Mouse (Mus musculus) liver, postnatal 0 days (tissue): ENCODE data around the gene Dlg5. TPM values are rescaled to one million over a fixed set of nuclear protein-coding genes. Genes with fewer than 3 reads are reported as not detected.

Source experiments
- ATAC-seq: fragments of 200-750 bp; cut with Nextera tagmentation; 2 replicates; pipeline ENCODE4 v1.8.0; 2017; ENCODE audit warnings: mild to moderate bottlenecking, moderate library complexity
- DNase-seq: peaks from one replicate; pipeline ENCODE4 v3.0.0-alpha.2; 2016
- H3K27ac ChIP-seq: fragments of 300-500 bp; sonication (generic); 2 replicates; pipeline ENCODE4 v1.5.1; 2014; ENCODE audit warnings: antibody characterized with exemption, moderate library complexity, mild to moderate bottlenecking, low read depth
- H3K27me3 ChIP-seq: fragments of 300-500 bp; sonication (generic); 2 replicates; pipeline ENCODE4 v1.6.1; 2014; ENCODE audit warnings: low read length, control low read depth, mixed read lengths; ENCODE audit not compliant: insufficient read depth
- H3K36me3 ChIP-seq: fragments of 300-500 bp; sonication (generic); replicated peaks from 2 replicates; pipeline ENCODE4 v1.6.1; 2014; ENCODE audit warnings: mild to moderate bottlenecking, control low read depth, low read length, moderate library complexity, mixed read lengths; ENCODE audit not compliant: insufficient read depth
- H3K4me1 ChIP-seq: fragments of 300-500 bp; sonication (generic); 2 replicates; pipeline ENCODE4 v1.6.1; 2014; ENCODE audit warnings: antibody characterized with exemption, mild to moderate bottlenecking, control low read depth; ENCODE audit not compliant: insufficient read depth
- H3K4me2 ChIP-seq: fragments of 300-500 bp; sonication (generic); 2 replicates; pipeline ENCODE4 v1.6.1; 2014; ENCODE audit warnings: low read depth, mild to moderate bottlenecking, low read length, moderate library complexity, mixed read lengths
- H3K4me3 ChIP-seq: fragments of 300-500 bp; sonication (generic); 2 replicates; pipeline ENCODE4 v1.5.1; 2014; ENCODE audit warnings: low read depth, low read length
- H3K9ac ChIP-seq: fragments of 300-500 bp; sonication (generic); replicated peaks from 2 replicates; pipeline ENCODE4 v1.6.1; 2014; ENCODE audit warnings: mild to moderate bottlenecking, moderate library complexity
- H3K9me3 ChIP-seq: fragments of 300-500 bp; sonication (generic); 2 replicates; pipeline ENCODE4 v1.6.1; 2016; ENCODE audit warnings: mild to moderate bottlenecking, control low read depth, low read length, mixed read lengths
- CTCF ChIP-seq: sonication (generic); IDR thresholded peaks from 2 replicates; pipeline ENCODE4 v1.5.1; 2016; ENCODE audit warnings: antibody characterized with exemption, low read depth
- EP300 ChIP-seq: IDR thresholded peaks from 2 replicates; pipeline ENCODE4 v1.6.1; 2016; ENCODE audit warnings: antibody characterized with exemption, low read depth, mild to moderate bottlenecking
- WGBS: fragments of 180-500 bp; shearing (Covaris S2); extraction: QIAGEN DNeasy Blood & Tissue Kit; methylation state at CpG from one replicate; pipeline ENCODE4 v1.1.7; 2014; ENCODE audit not compliant: insufficient replicate concordance; 5-methylcytosine and 5-hydroxymethylcytosine counted together
- polyA plus RNA-seq: library from polyadenylated mRNA; unstranded; fragments of >200 nt; fragmentation: Nextera tagmentation; extraction: Ambion mirVana; gene quantifications from 2 replicates; pipeline ENCODE4 v1.2.1, GENCODE M21; 2015

The Dlg5 gene
- polyA plus RNA-seq, 1 experiment from 2014 or later, result 0.88 TPM

DNA sequence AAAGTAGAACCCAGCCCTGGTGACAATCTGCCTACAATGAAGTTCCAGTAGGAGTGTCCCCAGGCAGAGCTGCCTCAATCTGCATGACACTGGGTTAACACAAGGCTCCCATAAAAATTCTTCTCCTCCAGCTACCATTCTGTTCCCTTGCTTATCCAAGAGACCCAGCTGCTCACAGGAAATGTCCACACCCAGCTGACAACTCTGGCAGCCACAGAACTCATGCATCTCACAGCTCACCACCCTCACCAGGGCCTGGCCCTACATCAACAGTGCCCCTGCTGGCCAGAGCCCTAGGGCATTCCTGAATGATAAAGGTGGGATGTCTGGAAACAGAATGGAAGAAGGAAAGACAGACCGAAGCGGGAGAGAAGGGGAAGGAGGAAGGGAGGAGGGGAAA, 96.8 kb downstream of the Dlg5 start:
- no peaks in the 10 kb centered on the region for H3K27me3 ChIP-seq
- 0 out of 2 replicates have a peak, but pooled peaks cover 3% of the 10 kb centered on the region for H3K36me3 ChIP-seq
- no peaks in the 10 kb centered on the region for H3K4me1 ChIP-seq
- DNase-seq (no peak), ATAC-seq (peak; percentile 56)
- TF ChIP-seq CTCF (peak; percentile 38), EP300 (no peak)
- no peaks in the 10 kb centered on the region for H3K9me3 ChIP-seq
- H3K27ac ChIP-seq, result no peak overlapping the region
- no peak overlapping the region for H3K4me3 ChIP-seq
- H3K4me2 ChIP-seq, result no peak overlapping the region
- WGBS, result 88% methylated on average over 2 of the region's 2 CpGs
- no peak overlapping the region for H3K9ac ChIP-seq

DNA sequence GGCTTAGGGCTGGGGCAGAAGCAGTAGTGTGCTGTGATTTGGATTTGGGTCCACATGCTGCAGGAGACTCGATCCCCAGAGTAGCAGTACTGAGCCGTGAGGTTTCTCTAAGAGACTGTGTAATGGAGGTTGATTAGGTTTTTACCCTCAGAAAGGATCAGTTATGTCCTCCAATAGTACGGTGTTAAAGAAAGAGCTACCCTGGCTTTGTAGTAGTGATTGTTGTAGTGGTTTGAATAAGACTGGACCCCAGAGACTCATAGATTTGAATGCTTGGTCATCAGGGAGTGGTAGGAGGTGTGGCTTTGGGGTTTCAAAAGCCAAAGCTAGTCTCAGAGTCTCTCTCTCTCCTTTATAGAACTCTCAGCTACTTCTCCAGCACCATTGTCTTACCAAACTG, 100.9 kb downstream of the Dlg5 start:
- Histone ChIP-seq H3K36me3 (no peaks in the 10 kb centered on the region), H3K4me3 (no peak overlapping the region), H3K27me3 (no peaks in the 10 kb centered on the region), H3K4me2 (no peak overlapping the region), H3K27ac (no peak overlapping the region), H3K9ac (no peak overlapping the region), H3K9me3 (no peaks in the 10 kb centered on the region), H3K4me1 (peaks cover 14% of the 10 kb centered on the region)
- 81% methylated on average over 3 of the region's 3 CpGs for WGBS
- TF ChIP-seq CTCF (no peak), EP300 (no peak)
- no peak for ATAC-seq
- no peak for DNase-seq

DNA sequence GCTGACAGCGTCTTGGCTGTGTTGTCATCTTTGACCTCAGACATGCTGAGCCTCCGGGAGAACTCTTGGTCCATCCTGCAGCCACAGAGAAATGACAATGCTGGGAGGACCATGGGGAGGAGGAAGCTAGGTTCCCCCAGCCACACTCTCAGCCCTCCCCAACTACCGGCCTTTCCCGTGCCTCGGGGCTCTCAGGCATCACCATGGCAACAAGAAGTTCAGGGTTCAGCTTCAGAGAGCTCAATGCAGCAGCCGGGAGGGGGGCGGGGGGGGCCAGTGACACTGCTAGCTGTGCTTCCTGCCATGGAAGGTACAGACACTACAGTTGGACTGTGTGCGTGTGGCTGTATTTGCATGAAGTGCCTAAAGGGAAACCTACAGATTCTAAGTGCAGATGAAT, 101.3 kb downstream of the Dlg5 start:
- H3K4me3 ChIP-seq, result no peak overlapping the region
- H3K9me3 ChIP-seq, result no peaks in the 10 kb centered on the region
- DNase-seq, result no peak
- TF ChIP-seq CTCF (no peak), EP300 (no peak)
- no peaks in the 10 kb centered on the region for H3K36me3 ChIP-seq
- WGBS, result 56% methylated on average over 8 of the region's 8 CpGs
- ATAC-seq, result no peak
- peaks cover 14% of the 10 kb centered on the region for H3K4me1 ChIP-seq
- H3K27ac ChIP-seq, result no peak overlapping the region
- no peak overlapping the region for H3K9ac ChIP-seq
- H3K27me3 ChIP-seq, result no peaks in the 10 kb centered on the region
- no peak overlapping the region for H3K4me2 ChIP-seq

DNA sequence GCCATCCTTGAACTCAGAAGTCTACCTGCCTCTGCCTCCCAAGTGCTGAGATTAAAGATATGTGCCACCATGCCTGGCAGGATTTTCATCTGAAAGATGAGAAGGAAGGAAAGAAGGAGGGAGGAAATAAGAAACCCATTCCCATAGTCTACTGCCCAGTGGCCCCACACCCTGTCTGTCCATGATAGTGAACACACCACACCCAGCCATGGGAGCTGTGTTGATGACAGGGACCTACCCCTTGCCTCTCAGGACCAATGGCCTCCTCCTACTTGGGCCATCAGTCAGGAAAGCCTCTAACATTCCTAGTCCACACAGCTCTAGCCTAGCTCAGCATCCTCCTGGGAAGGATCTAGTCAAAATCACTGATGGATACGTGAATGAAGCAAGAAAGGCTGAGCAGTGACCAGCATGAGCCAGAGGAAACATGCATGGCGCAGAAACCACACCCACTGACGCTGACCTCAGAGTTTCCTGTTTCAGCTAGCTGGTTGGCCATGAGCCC, 102.7 kb downstream of the Dlg5 start:
- Histone ChIP-seq H3K9me3 (no peaks in the 10 kb centered on the region), H3K27ac (no peak overlapping the region), H3K36me3 (peaks cover 4% of the 10 kb centered on the region; the same call in 1 of the 2 replicates), H3K4me2 (no peak overlapping the region), H3K27me3 (no peaks in the 10 kb centered on the region), H3K9ac (no peak overlapping the region), H3K4me3 (no peak overlapping the region), H3K4me1 (peaks cover 14% of the 10 kb centered on the region)
- ATAC-seq (no peak), DNase-seq (no peak)
- TF ChIP-seq EP300, result no peak
- TF ChIP-seq CTCF, result no peak
- WGBS, result 85% methylated on average over 3 of the region's 3 CpGs

DNA sequence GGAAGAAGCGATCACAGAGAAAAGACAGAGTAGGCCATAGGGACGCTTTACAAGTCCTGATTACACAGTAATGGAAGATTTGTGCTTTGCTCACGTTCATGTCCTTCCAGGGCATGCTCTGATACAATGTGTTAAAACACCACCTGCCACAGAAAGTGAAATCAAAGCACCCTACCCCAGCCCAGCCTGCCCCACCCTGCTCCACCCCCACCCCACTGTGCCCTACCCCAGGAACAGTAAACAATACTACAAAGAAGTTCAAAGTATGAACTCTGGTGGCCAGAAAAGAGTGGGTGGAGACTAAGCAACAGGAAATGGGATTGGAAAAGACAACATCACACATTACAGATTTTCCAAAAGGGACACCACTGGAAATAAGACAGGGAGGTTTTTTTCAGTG, 104.0 kb downstream of the Dlg5 start:
- H3K27ac ChIP-seq, result no peak overlapping the region
- no peak overlapping the region for H3K4me3 ChIP-seq
- no peak overlapping the region for H3K9ac ChIP-seq
- no peak for ATAC-seq
- DNase-seq, result no peak
- TF ChIP-seq EP300, result no peak
- no peak for TF ChIP-seq CTCF
- H3K27me3 ChIP-seq, result no peaks in the 10 kb centered on the region
- H3K36me3 ChIP-seq, result peaks cover 5% of the 10 kb centered on the region; the same call in 1 of the 2 replicates
- no peaks in the 10 kb centered on the region for H3K9me3 ChIP-seq
- H3K4me1 ChIP-seq, result peaks cover 14% of the 10 kb centered on the region
- 69% methylated on average over 3 of the region's 3 CpGs for WGBS
- H3K4me2 ChIP-seq, result no peak overlapping the region

DNA sequence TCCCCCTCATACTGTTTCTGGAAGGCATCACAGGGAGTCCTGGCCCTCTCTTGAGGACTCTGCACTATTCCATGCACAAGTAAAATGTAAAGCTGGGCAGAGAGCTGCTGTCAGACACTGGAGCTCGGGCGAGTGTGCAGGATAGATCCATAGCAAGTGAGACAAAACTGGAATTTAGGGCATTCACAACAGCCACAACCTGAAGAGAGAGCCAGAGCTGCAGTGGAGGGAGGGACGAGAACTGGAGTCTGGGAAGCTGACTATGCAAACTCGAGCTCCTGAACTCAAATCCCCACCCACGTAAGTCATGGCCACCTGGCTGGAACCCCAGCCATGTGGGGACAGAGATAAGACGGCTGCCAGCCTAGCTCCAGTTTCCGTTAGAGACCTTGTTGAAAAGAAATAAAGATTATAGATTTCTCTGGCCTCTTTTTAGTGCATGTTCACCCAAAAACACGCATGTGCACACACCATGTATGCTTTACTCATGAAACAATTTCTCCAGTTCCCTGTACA, 105.4 kb downstream of the Dlg5 start:
- peak; percentile 79 for TF ChIP-seq EP300
- no peak for TF ChIP-seq CTCF
- DNase-seq (peak; percentile 35), ATAC-seq (peak; percentile 83)
- Histone ChIP-seq H3K36me3 (peaks cover 5% of the 10 kb centered on the region; the same call in 1 of the 2 replicates), H3K4me2 (no peak overlapping the region), H3K4me1 (peaks cover 14% of the 10 kb centered on the region), H3K9me3 (no peaks in the 10 kb centered on the region), H3K9ac (no peak overlapping the region), H3K27me3 (no peaks in the 10 kb centered on the region), H3K4me3 (no peak overlapping the region), H3K27ac (peak overlapping the region; percentile 30; the same call in 1 of the 2 replicates)
- 43% methylated on average over 8 of the region's 8 CpGs for WGBS

DNA sequence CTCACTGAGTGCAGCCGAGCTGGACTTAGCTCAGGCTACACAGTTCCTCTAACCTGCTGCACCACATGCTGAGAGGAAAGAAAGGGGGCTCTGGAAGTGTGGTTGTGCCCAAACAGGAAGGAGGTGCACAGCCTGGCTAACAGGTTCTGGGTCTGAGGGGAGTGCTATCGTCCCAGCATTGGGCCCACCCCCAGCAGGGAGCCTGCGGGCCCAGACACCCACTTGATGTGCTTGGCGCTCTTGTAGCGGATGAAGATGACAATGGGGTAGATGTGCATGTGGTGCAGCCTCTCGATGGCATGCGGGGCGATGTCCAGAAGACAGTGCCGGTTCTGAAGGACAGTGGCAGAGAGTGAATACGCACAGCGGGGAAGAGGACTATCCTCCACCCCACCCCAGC, 108.8 kb downstream of the Dlg5 start:
- no peak for TF ChIP-seq CTCF
- no peak for TF ChIP-seq EP300
- no peak overlapping the region for H3K9ac ChIP-seq
- peaks cover 7% of the 10 kb centered on the region for H3K4me1 ChIP-seq
- 82% methylated on average over 11 of the region's 11 CpGs for WGBS
- no peaks in the 10 kb centered on the region for H3K27me3 ChIP-seq
- H3K36me3 ChIP-seq, result peaks cover 5% of the 10 kb centered on the region; the same call in 1 of the 2 replicates
- no peak overlapping the region for H3K27ac ChIP-seq
- H3K4me2 ChIP-seq, result no peak overlapping the region
- no peak overlapping the region for H3K4me3 ChIP-seq
- DNase-seq, result no peak
- no peak for ATAC-seq
- H3K9me3 ChIP-seq, result no peaks in the 10 kb centered on the region
